Mouse (Mus musculus) gastrocnemius, adult 18-20 months (tissue): ENCODE results near the gene Fbxw15. TPM values are rescaled to one million over a fixed set of nuclear protein-coding genes. Genes with fewer than 3 reads are reported as not detected.
"Not testable (repeated sequence)": the region's sequence is repeated elsewhere in the genome, so short reads cannot be mapped to it uniquely, and the experiment has no call there.

Source experiments
- DNase-seq: peaks from one replicate; pipeline ENCODE4 v3.0.0; 2021; ENCODE audit warnings: low spot score
- long read RNA-seq, 2 experiments: library from polyadenylated mRNA; stranded (forward); transcript quantifications; one replicate each; pipeline ENCODE4 v2.0.0; 2021
- total RNA-seq, 2 experiments: library from RNA; stranded (reverse); gene quantifications; 2 replicates each; pipeline ENCODE4 v1.2.3; 2021

The Fbxw15 gene
- not detected for total RNA-seq
- long read RNA-seq, experiment 1 = 0 reads
- long read RNA-seq, experiment 2 = 0 reads

- not testable (repeated sequence) for DNase-seq
Observed at GRCm38 (mm10) chr9:109568162-109568561, at the start of gene Fbxw15. Gene Fbxw15, minus strand, starts transcription at chr9:109568262.

DNA sequence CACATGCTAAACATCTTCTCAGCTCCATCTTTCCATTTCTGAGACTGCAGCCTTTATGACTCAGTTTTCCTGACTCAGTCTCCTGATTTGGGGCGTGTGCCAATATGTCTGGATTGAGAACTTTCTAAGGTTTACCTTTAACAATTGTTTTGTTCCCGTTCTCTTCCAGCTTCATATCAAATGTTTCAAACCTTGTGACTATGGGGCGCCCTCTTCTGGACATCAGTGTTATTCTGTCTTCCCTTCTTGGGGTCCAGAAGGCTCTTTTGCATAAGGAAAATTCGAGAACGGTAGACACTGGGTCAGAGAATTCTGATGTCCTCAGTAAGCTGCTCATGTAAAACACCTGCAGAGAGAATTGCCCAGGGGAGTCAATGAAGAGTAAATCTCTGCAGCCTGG lies 38.8 kb upstream of the Fbxw15 start:
- DNase-seq = not testable (repeated sequence)

DNA sequence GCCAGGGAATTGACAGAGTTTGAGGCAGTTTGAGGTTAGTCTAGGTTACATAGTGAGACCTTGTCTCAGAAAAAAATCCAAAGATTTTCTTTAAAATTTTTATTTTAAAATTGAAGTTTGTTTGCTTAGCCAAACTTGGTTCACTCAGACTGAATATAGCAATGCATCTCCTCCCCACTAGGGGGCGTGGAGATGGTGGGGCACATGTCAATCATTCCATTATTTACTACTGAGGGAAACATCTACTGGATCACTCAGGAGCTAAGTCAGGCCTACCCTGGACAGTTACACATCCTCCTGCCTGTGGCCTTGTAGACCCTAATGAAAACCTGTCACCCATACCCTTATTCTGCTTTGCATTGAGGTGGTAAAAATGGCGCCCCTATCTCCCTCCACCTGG lies 34.1 kb upstream of the Fbxw15 start:
- not testable (repeated sequence) for DNase-seq

DNA sequence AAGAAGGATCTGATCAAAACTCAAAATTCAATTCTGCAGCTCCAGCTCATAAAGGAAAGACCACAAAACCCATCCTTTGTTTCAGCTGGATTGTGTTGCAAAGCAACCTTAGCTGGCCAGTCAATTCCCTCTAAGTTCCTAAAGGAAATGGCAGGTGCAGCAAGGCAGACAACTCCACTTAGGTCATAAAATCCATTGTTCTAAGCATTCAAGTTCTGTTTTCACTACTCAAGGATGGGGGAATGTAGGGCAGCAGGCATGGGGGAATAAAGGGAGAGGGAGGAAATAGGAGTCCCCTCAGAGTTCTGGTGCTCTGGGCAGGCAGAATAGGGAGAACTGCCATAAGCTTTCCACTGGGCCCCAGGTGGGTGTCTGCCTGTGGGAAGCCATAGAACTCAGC lies 29.2 kb upstream of the Fbxw15 start:
- DNase-seq = no peak

GRCm38 (mm10) chr9:109594866-109595265 lies 26.8 kb upstream of the Fbxw15 start:
- DNase-seq = no peak

- no peak for DNase-seq
Observed at GRCm38 (mm10) chr9:109565546-109565945, 2.5 kb downstream of the Fbxw15 start.

- DNase-seq = not testable (repeated sequence)
Observed at GRCm38 (mm10) chr9:109562106-109562505, 6.0 kb downstream of the Fbxw15 start.

DNA sequence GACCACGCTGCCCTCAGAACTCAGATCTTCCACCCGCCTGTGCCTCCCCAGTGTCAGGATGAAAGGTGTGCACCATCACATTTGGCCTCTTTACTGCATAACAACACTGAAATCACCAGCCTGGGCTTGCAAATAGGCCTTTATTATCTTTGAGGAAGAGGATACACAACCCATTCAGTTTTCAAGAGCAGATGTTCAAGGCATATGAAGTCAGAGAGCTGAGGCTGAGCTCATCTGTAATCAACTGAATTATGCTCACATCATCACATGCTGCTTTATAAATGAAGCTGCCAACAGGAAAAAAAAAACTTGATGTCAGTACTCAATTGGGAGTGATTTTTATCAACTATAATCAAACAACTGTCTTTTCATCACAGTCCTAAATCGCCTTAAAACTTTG lies 15.6 kb downstream of the Fbxw15 start:
- DNase-seq = no peak

- DNase-seq = not testable (repeated sequence)
Observed at GRCm38 (mm10) chr9:109549666-109550065, 18.4 kb downstream of the Fbxw15 start.

DNA sequence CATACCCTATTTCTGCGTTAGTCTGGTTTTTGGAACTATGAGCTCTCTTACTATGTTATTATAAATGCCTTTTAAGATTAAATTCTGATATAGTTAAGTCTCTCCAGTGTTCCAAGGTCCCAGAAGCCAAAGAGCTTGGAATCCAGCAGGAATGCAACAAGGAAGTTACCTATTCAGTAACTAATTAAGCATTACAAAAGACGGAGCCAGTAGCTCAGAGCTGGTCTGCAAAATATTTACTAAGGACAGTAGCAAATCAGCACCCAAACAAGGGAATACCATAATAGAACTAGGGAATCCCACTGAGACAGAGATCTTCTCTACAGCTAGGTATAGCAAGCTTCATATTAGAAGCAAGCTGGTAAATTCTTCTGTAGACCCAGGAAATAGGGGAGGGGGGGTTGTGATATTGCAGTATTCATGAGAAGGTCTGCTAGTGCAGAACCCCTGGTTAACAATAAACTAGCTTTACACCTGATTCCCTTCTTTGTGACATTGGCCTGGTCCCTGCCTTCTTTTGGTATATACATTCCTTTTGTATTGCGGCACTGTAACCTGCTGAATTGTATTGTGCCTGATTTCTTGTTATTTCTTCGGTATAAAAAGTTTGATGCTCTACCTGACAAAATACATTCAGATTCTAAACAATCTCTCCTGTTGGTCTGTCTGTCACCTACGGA lies 44.5 kb downstream of the Fbxw15 start:
- no peak for DNase-seq

Other genes with a start within 250 kb of the Fbxw15 start
- not detected for gene Fbxw28, start 228.6 kb downstream of the Fbxw15 start, total RNA-seq
- not detected for gene Fbxw22, start 164.0 kb downstream of the Fbxw15 start, total RNA-seq
- not detected for gene Fbxw16, start 119.1 kb downstream of the Fbxw15 start, total RNA-seq
- gene Fbxw19, start 72.4 kb downstream of the Fbxw15 start, total RNA-seq = not detected
- not detected for gene Fbxw24, start 57.8 kb upstream of the Fbxw15 start, total RNA-seq
- not detected for gene Fbxw25, start 96.4 kb upstream of the Fbxw15 start, total RNA-seq
- not detected for gene Fbxw18, start 134.4 kb upstream of the Fbxw15 start, total RNA-seq
- gene Fbxw26, start 177.8 kb upstream of the Fbxw15 start, total RNA-seq = not detected
- gene Fbxw27, start 222.4 kb upstream of the Fbxw15 start, total RNA-seq = not detected
- gene Spink8, start 244.0 kb upstream of the Fbxw15 start, total RNA-seq = not detected